Mouse (Mus musculus) ovary, postnatal 10 days (tissue): ENCODE measurements around the gene Rpl18.

Experiments
- DNase-seq: peaks from one replicate; pipeline ENCODE4 v3.0.0; 2022; ENCODE audit warnings: low spot score

Rpl18 gene

GRCm38 (mm10) chr7:45700301-45701015 lies 14.8 kb upstream of the Rpl18 start:
- no peak for DNase-seq

GRCm38 (mm10) chr7:45701072-45701471 lies 14.2 kb upstream of the Rpl18 start:
- no peak for DNase-seq

- no peak for DNase-seq
These were observed 13.7 kb upstream of the Rpl18 start for GRCm38 (mm10) chr7:45701607-45702006.

- no peak for DNase-seq
These were observed 12.9 kb upstream of the Rpl18 start for GRCm38 (mm10) chr7:45702316-45702715.

GRCm38 (mm10) chr7:45702809-45703520 lies 12.3 kb upstream of the Rpl18 start:
- no peak for DNase-seq

- no peak for DNase-seq
These were observed 11.7 kb upstream of the Rpl18 start for GRCm38 (mm10) chr7:45703521-45704033.

- DNase-seq: no peak
These were observed 11.2 kb upstream of the Rpl18 start for GRCm38 (mm10) chr7:45704046-45704559.

GRCm38 (mm10) chr7:45704730-45705442 lies 10.4 kb upstream of the Rpl18 start, which contains the start of gene Dbp:
Gene Dbp (plus strand): TSS chr7:45705088.
- peak; percentile 90 for DNase-seq

GRCm38 (mm10) chr7:45705443-45705864 lies 9.8 kb upstream of the Rpl18 start:
- DNase-seq: no peak

GRCm38 (mm10) chr7:45705873-45706281 lies 9.4 kb upstream of the Rpl18 start:
- no peak for DNase-seq

GRCm38 (mm10) chr7:45706721-45707241 lies 8.5 kb upstream of the Rpl18 start:
- peak; percentile 81 for DNase-seq

GRCm38 (mm10) chr7:45707375-45707967 lies 7.8 kb upstream of the Rpl18 start:
- DNase-seq: peak; percentile 92

- DNase-seq: no peak
These were observed 7.0 kb upstream of the Rpl18 start for GRCm38 (mm10) chr7:45708221-45708761.

- DNase-seq: no peak
These were observed 6.2 kb upstream of the Rpl18 start for GRCm38 (mm10) chr7:45709036-45709435.

- DNase-seq: no peak
These were observed 5.4 kb upstream of the Rpl18 start for GRCm38 (mm10) chr7:45709677-45710355.

- no peak for DNase-seq
These were observed 4.6 kb upstream of the Rpl18 start for GRCm38 (mm10) chr7:45710477-45711191.

- DNase-seq: no peak
These were observed 3.8 kb upstream of the Rpl18 start for GRCm38 (mm10) chr7:45711316-45712021.

- no peak for DNase-seq
These were observed 3.1 kb upstream of the Rpl18 start for GRCm38 (mm10) chr7:45712022-45712757.

- DNase-seq: no peak
These were observed 1.9 kb upstream of the Rpl18 start for GRCm38 (mm10) chr7:45713396-45713795.
